Mouse (Mus musculus): ENCODE measurements at regions not wholly inside any gene's neighbourhood (a gene's known extent, or its start where the extent isn't known, plus 50 kb on each side); places are given as distances from the start of the nearest gene placed in this dataset.

GRCm38 (mm10) chr13:57165367-57165766, 269.6 kb upstream of the Trpc7 start:
- TF ChIP-seq POLR2A (IDR thresholded peaks at IDR 0.05; ENCODE audit: insufficient read depth, low read length), result no peak
- no peak for TF ChIP-seq CTCF (IDR thresholded peaks at IDR 0.05; ENCODE audit: low read depth, low read length)
- TF ChIP-seq EP300 (IDR thresholded peaks at IDR 0.05; ENCODE audit: insufficient read depth, low read depth, low read length), result no peak
